In genomic region chr2:180745248-180745927, GRCm38 (mm10) we compare ENCODE assay signal across 8 mouse cellular contexts. TPM values are rescaled to one million over a fixed set of nuclear protein-coding genes. Genes with fewer than 3 reads are reported as not detected.
DNase-seq lines count a peak whose midpoint lies in the region; ATAC-seq and TF ChIP-seq lines count a peak whose summit lies in the region.

No protein-coding gene starts in this region.

- H3K27ac ChIP-seq in MEL (ENCODE audit: control insufficient read depth, low read depth, low read length), result no peak overlapping the region
- no peak overlapping the region for H3K27ac ChIP-seq in cerebellum, adult 2 months (ENCODE audit: insufficient read depth, low read length)
- no peak overlapping the region for H3K27ac ChIP-seq in forebrain, postnatal 0 days (ENCODE audit: low read depth, low read length)
- no peak overlapping the region for H3K27ac ChIP-seq in hindbrain, embryonic 12.5 days

- H3K9ac ChIP-seq in MEL (ENCODE audit: control insufficient read depth, low read depth, low read length, poor library complexity, severe bottlenecking), result no peak overlapping the region
- H3K9ac ChIP-seq in forebrain, postnatal 0 days, result no peak overlapping the region
- no peak overlapping the region for H3K9ac ChIP-seq in hindbrain, embryonic 12.5 days

- H3K4me2 ChIP-seq in forebrain, postnatal 0 days (ENCODE audit: low read depth), result no peak overlapping the region
- H3K4me2 ChIP-seq in hindbrain, embryonic 12.5 days (replicated peaks), result no peak overlapping the region

- TF ChIP-seq CTCF in MEL (IDR thresholded peaks at IDR 0.05 in 2 of 3, conservative IDR thresholded peaks at IDR 0.05 in 1 of 3; ENCODE audit: control insufficient read depth in 1 of 3, insufficient read depth in 1 of 3, low read depth in 2 of 3, low read length in 3 of 3, poor library complexity in 1 of 3, severe bottlenecking in 1 of 3), result peak in 2 of 3 experiments; percentile 96 to 100; a peak in 5 of 6 replicates
- TF ChIP-seq CTCF in cerebellum, adult 2 months (IDR thresholded peaks at IDR 0.05; ENCODE audit: borderline replicate concordance, insufficient read depth, low read depth, low read length), result peak; percentile 100
- TF ChIP-seq CTCF in forebrain, postnatal 0 days (IDR thresholded peaks at IDR 0.05; ENCODE audit: low read depth), result peak; percentile 100

- H3K79me2 ChIP-seq in MEL (ENCODE audit: control insufficient read depth, insufficient read depth, low read length, poor library complexity), result no peaks in the 10 kb centered on the region

- H3K4me3 ChIP-seq in MEL (ENCODE audit: control insufficient read depth in 1 of 2, insufficient read depth in 1 of 2, low read depth in 2 of 2, low read length in 2 of 2), result no peak overlapping the region
- no peak overlapping the region for H3K4me3 ChIP-seq in cerebellum, adult 2 months (replicated peaks; ENCODE audit: insufficient read depth, low read depth, low read length)
- no peak overlapping the region for H3K4me3 ChIP-seq in forebrain, postnatal 0 days (ENCODE audit: low read depth, low read length)
- no peak overlapping the region for H3K4me3 ChIP-seq in hindbrain, embryonic 12.5 days

- ATAC-seq in forebrain, postnatal 0 days, result peak; percentile 91
- ATAC-seq in hindbrain, embryonic 12.5 days (ENCODE audit: low FRiP score), result peak; percentile 52

- no peaks in the 10 kb centered on the region for H3K4me1 ChIP-seq in MEL (ENCODE audit: control insufficient read depth in 1 of 2, insufficient read depth in 2 of 2, low read length in 2 of 2)
- no peaks in the 10 kb centered on the region for H3K4me1 ChIP-seq in cerebellum, adult 2 months (ENCODE audit: control insufficient read depth, insufficient read depth, low read length)
- no peaks in the 10 kb centered on the region for H3K4me1 ChIP-seq in forebrain, postnatal 0 days (ENCODE audit: insufficient read depth)
- H3K4me1 ChIP-seq in hindbrain, embryonic 12.5 days, result peaks cover 9% of the 10 kb centered on the region

- peak in 1 of 2 experiments; percentile 42; a peak in 1 of 4 replicates for TF ChIP-seq EP300 in MEL (IDR thresholded peaks at IDR 0.05; ENCODE audit: low read depth in 1 of 2, low read length in 2 of 2)

- peak; percentile 100 for TF ChIP-seq RAD21 in MEL (IDR thresholded peaks at IDR 0.05; ENCODE audit: low read depth, low read length)

- TF ChIP-seq POLR2A in MEL (IDR thresholded peaks at IDR 0.05; ENCODE audit: control insufficient read depth in 1 of 2, insufficient read depth in 1 of 2, low read depth in 1 of 2, low read length in 2 of 2, poor library complexity in 1 of 2), result no peak
- TF ChIP-seq POLR2A in cerebellum, adult 2 months (IDR thresholded peaks at IDR 0.05; ENCODE audit: borderline replicate concordance, insufficient read depth, low read length), result no peak

- H3K27me3 ChIP-seq in MEL (ENCODE audit: control insufficient read depth in 1 of 2, insufficient read depth in 2 of 2, low read length in 2 of 2), result peaks cover 0 to 2% of the 10 kb centered on the region in 2 experiments; a peak in 1 of 4 replicates
- no peaks in the 10 kb centered on the region for H3K27me3 ChIP-seq in cerebellum, adult 2 months (ENCODE audit: control insufficient read depth, insufficient read depth, low read length)
- peaks cover 9% of the 10 kb centered on the region; the same call in 1 of the 2 replicates for H3K27me3 ChIP-seq in forebrain, postnatal 0 days (ENCODE audit: insufficient read depth, low read length)
- no peaks in the 10 kb centered on the region for H3K27me3 ChIP-seq in hindbrain, embryonic 12.5 days

- H3K36me3 ChIP-seq in MEL (ENCODE audit: control insufficient read depth in 1 of 2, insufficient read depth in 2 of 2, low read length in 2 of 2), result no peaks in the 10 kb centered on the region
- H3K36me3 ChIP-seq in forebrain, postnatal 0 days (ENCODE audit: insufficient read depth), result no peaks in the 10 kb centered on the region
- H3K36me3 ChIP-seq in hindbrain, embryonic 12.5 days, result no peaks in the 10 kb centered on the region

- H3K9me3 ChIP-seq in MEL (replicated peaks; ENCODE audit: insufficient read depth, low read length), result no peaks in the 10 kb centered on the region
- H3K9me3 ChIP-seq in forebrain, postnatal 0 days (ENCODE audit: low read length), result no peaks in the 10 kb centered on the region
- H3K9me3 ChIP-seq in hindbrain, embryonic 12.5 days (replicated peaks), result no peaks in the 10 kb centered on the region

- DNase-seq in MEL (ENCODE audit: low read depth, low spot score), result peak; percentile 84
- DNase-seq in cerebellum, adult 2 months, result peak; percentile 74 to 84
- DNase-seq in forebrain, postnatal 0 days, result peak; percentile 92
- DNase-seq in layer of hippocampus, postnatal 10 days (ENCODE audit: low spot score in 2 of 2), result peak; percentile 92 to 96
- DNase-seq in lung, postnatal 10 days, result peak; percentile 90
- peak; percentile 96 for DNase-seq in retina, embryonic 14.5 days (ENCODE audit: low spot score)
- peak; percentile 83 to 88 for DNase-seq in thymus, postnatal 36 days

- WGBS in cerebellum, adult 2 months, result 33% methylated on average over 17 of the region's 17 CpGs
- WGBS in forebrain, postnatal 0 days, result 36% methylated on average over 17 of the region's 17 CpGs
- whole genome bisulfite sequencing in hindbrain, embryonic 12.5 days, result 36% methylated on average over 17 of the region's 17 CpGs

TF ChIP-seq in MEL, 35 proteins besides CTCF, POLR2A, EP300 and RAD21 (continues in another document):
- 0 out of 2 replicates have a peak, but pooled peaks have one; percentile 25 for TF ChIP-seq NRF1 (IDR thresholded peaks at IDR 0.05; ENCODE audit: insufficient read depth, low read depth, low read length, poor library complexity, severe bottlenecking)
- TF ChIP-seq UBTF (IDR thresholded peaks at IDR 0.05; ENCODE audit: borderline replicate concordance, insufficient read depth, low read depth, low read length), result no peak
- TF ChIP-seq ZMIZ1 (IDR thresholded peaks at IDR 0.05; ENCODE audit: low read depth, low read length), result no peak
- TF ChIP-seq ZC3H11A (IDR thresholded peaks at IDR 0.05; ENCODE audit: low read depth, low read length), result peak; percentile 97
- no peak for TF ChIP-seq GATA1 (IDR thresholded peaks at IDR 0.05; ENCODE audit: low read depth, low read length)
- TF ChIP-seq ETS1 (IDR thresholded peaks at IDR 0.05; ENCODE audit: low read depth, low read length), result no peak
- no peak for TF ChIP-seq POLR2AphosphoS5 (IDR thresholded peaks at IDR 0.05; ENCODE audit: borderline replicate concordance, low read depth, low read length)
- TF ChIP-seq USF2 (IDR thresholded peaks at IDR 0.05; ENCODE audit: borderline replicate concordance in 1 of 2, insufficient read depth in 1 of 2, low read depth in 1 of 2, low read length in 2 of 2), result no peak
- TF ChIP-seq SMC3 (IDR thresholded peaks at IDR 0.05; ENCODE audit: low read depth, low read length), result peak; percentile 99
- no peak for TF ChIP-seq ZKSCAN1 (IDR thresholded peaks at IDR 0.05; ENCODE audit: low read depth, low read length)
- peak; percentile 47; the same call in 1 of the 2 replicates for TF ChIP-seq MYC (IDR thresholded peaks at IDR 0.05; ENCODE audit: low read depth, low read length)
- no peak for TF ChIP-seq POLR2AphosphoS2 (IDR thresholded peaks at IDR 0.05; ENCODE audit: low read length)
- peak; percentile 70 for TF ChIP-seq SIN3A (IDR thresholded peaks at IDR 0.05; ENCODE audit: low read length)
- TF ChIP-seq MYB (IDR thresholded peaks at IDR 0.05; ENCODE audit: low read depth, low read length), result no peak
- TF ChIP-seq KAT2A (conservative IDR thresholded peaks at IDR 0.05; ENCODE audit: low read depth, low read length), result no peak
- no peak for TF ChIP-seq TBP (IDR thresholded peaks at IDR 0.05; ENCODE audit: low read depth, low read length)

RNA-seq across cellular contexts. Expression of gene Slc17a9, which starts 20.3 kb away (rescaled TPM):
- total RNA-seq in MEL (2012; rRNA removed), result 6.5 and 6.7 TPM in 2 replicates
- polyA plus RNA-seq in MEL (2012; ENCODE audit: insufficient read depth in 1 of 2, insufficient read length in 2 of 2, low read depth in 1 of 2, low replicate concordance in 2 of 2, missing spikeins in 1 of 2), result 10 to 100 TPM in 1 of 2 experiments, not detected in 1; 16.1 TPM
- 0.70 and 1.2 TPM in 2 replicates for polyA plus RNA-seq in cerebellum, adult 2 months (2012; rRNA removed)
- total RNA-seq in forebrain, postnatal 0 days (2014; rRNA removed), result 0.10 and 0.38 TPM in 2 replicates
- polyA plus RNA-seq in forebrain, postnatal 0 days (2015; fragmentation: Nextera tagmentation; extraction: Ambion mirVana), result 0.10 and 0.19 TPM in 2 replicates
- polyA plus RNA-seq in hindbrain, embryonic 12.5 days (2016; fragmentation: Nextera tagmentation; extraction: Ambion mirVana), result 0.53 and 0.80 TPM in 2 replicates
- under 1 TPM; 0.47 to 0.53 TPM for total RNA-seq in layer of hippocampus, postnatal 10 days (2021)

RNA-seq across cellular contexts. Expression of gene Bhlhe23, which starts 31.3 kb away (rescaled TPM):
- total RNA-seq in MEL (2012; rRNA removed), result not detected in 2 replicates
- not detected for polyA plus RNA-seq in MEL (2012; ENCODE audit: insufficient read depth in 1 of 2, insufficient read length in 2 of 2, low read depth in 1 of 2, low replicate concordance in 2 of 2, missing spikeins in 1 of 2)
- 0.06 TPM in 1 of 2 replicates, not detected in the other for polyA plus RNA-seq in cerebellum, adult 2 months (2012; rRNA removed)
- 0.33 and 0.46 TPM in 2 replicates for total RNA-seq in forebrain, postnatal 0 days (2014; rRNA removed)
- polyA plus RNA-seq in forebrain, postnatal 0 days (2015; fragmentation: Nextera tagmentation; extraction: Ambion mirVana), result 0.18 and 0.71 TPM in 2 replicates
- 2.3 and 3.3 TPM in 2 replicates for polyA plus RNA-seq in hindbrain, embryonic 12.5 days (2016; fragmentation: Nextera tagmentation; extraction: Ambion mirVana)
- total RNA-seq in layer of hippocampus, postnatal 10 days (2021), result under 1 TPM in 1 of 2 experiments, not detected in 1; 0.14 TPM

RNA-seq across cellular contexts. Expression of gene Gid8, which starts 35.5 kb away (rescaled TPM):
- 42.7 and 52.8 TPM in 2 replicates for total RNA-seq in MEL (2012; rRNA removed)
- polyA plus RNA-seq in MEL (2012; ENCODE audit: insufficient read depth in 1 of 2, insufficient read length in 2 of 2, low read depth in 1 of 2, low replicate concordance in 2 of 2, missing spikeins in 1 of 2), result 10 to 100 TPM in 1 of 2 experiments, not detected in 1; 65.5 TPM
- 61.6 and 65.4 TPM in 2 replicates for polyA plus RNA-seq in cerebellum, adult 2 months (2012; rRNA removed)
- total RNA-seq in forebrain, postnatal 0 days (2014; rRNA removed), result 49.8 and 69.9 TPM in 2 replicates
- polyA plus RNA-seq in forebrain, postnatal 0 days (2015; fragmentation: Nextera tagmentation; extraction: Ambion mirVana), result 43.6 and 50.6 TPM in 2 replicates
- 54.8 and 57.3 TPM in 2 replicates for polyA plus RNA-seq in hindbrain, embryonic 12.5 days (2016; fragmentation: Nextera tagmentation; extraction: Ambion mirVana)
- 10 to 100 TPM; 62.6 to 63.7 TPM for total RNA-seq in layer of hippocampus, postnatal 10 days (2021)

RNA-seq across cellular contexts. Expression of gene Dido1, which starts 35.6 kb away (rescaled TPM):
- 27.9 and 30.1 TPM in 2 replicates for total RNA-seq in MEL (2012; rRNA removed)
- 10 to 100 TPM; 17.8 to 35.1 TPM for polyA plus RNA-seq in MEL (2012; ENCODE audit: insufficient read depth in 1 of 2, insufficient read length in 2 of 2, low read depth in 1 of 2, low replicate concordance in 2 of 2, missing spikeins in 1 of 2)
- polyA plus RNA-seq in cerebellum, adult 2 months (2012; rRNA removed), result 36.2 and 37.9 TPM in 2 replicates
- 41.2 and 50.2 TPM in 2 replicates for total RNA-seq in forebrain, postnatal 0 days (2014; rRNA removed)
- 12.2 and 17.6 TPM in 2 replicates for polyA plus RNA-seq in forebrain, postnatal 0 days (2015; fragmentation: Nextera tagmentation; extraction: Ambion mirVana)
- 37.2 and 42.1 TPM in 2 replicates for polyA plus RNA-seq in hindbrain, embryonic 12.5 days (2016; fragmentation: Nextera tagmentation; extraction: Ambion mirVana)
- 10 to 100 TPM; 58.4 to 61.8 TPM for total RNA-seq in layer of hippocampus, postnatal 10 days (2021)
